Mouse (Mus musculus): ENCODE results near the gene Npas2. TPM values are rescaled to one million over a fixed set of nuclear protein-coding genes. Genes with fewer than 3 reads are reported as not detected.

Npas2 gene
- total and polyA plus RNA-seq, 2 experiments from 2014 or later: 3.5 to 3.7 TPM

DNA sequence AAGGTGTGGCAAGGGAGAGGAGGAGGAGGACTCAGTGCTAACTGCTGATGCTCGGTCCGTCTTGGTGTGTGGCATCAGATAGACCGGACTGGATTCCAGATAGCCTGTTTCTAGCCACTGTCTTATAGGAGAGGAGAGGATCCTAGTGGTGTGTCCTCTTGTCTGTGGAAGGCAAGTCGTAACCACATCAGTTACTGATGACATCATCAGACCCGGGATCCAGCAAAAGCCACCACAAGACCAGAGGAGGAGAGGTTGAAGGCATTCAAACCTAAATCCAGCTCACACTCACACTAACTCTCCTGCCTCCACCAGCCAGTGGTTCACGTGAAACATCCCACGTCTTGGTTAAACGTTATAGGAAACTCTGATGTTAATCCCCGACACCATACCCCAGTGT is 62.5 kb downstream of the Npas2 start:
- H3K9ac ChIP-seq (replicated peaks; ENCODE audit: low read depth, low read length): no peak overlapping the region
- ATAC-seq (ENCODE audit: insufficient read depth, low read depth) (no peak), DNase-seq (ENCODE audit: low spot score) (no peak)
- 87% methylated on average over 9 of the region's 9 CpGs for WGBS
- no peaks in the 10 kb centered on the region for H3K27me3 ChIP-seq (ENCODE audit: control insufficient read depth, insufficient read depth, low read length)
- no peaks in the 10 kb centered on the region for H3K36me3 ChIP-seq (replicated peaks; ENCODE audit: control insufficient read depth, insufficient read depth, low read length)
- no peak overlapping the region for H3K4me3 ChIP-seq (ENCODE audit: low read depth, low read length)
- H3K27ac ChIP-seq (ENCODE audit: low read depth): no peak overlapping the region
- H3K4me1 ChIP-seq (ENCODE audit: control insufficient read depth, insufficient read depth): no peaks in the 10 kb centered on the region
- no peak for TF ChIP-seq CTCF (IDR thresholded peaks at IDR 0.05; ENCODE audit: low read depth)
- TF ChIP-seq EP300 (IDR thresholded peaks at IDR 0.05; ENCODE audit: low read depth): no peak
- no peak overlapping the region for H3K4me2 ChIP-seq (ENCODE audit: low read depth, low read length)
- 0 out of 2 replicates have a peak, but pooled peaks cover 7% of the 10 kb centered on the region for H3K9me3 ChIP-seq (replicated peaks; ENCODE audit: control insufficient read depth, low read length)

DNA sequence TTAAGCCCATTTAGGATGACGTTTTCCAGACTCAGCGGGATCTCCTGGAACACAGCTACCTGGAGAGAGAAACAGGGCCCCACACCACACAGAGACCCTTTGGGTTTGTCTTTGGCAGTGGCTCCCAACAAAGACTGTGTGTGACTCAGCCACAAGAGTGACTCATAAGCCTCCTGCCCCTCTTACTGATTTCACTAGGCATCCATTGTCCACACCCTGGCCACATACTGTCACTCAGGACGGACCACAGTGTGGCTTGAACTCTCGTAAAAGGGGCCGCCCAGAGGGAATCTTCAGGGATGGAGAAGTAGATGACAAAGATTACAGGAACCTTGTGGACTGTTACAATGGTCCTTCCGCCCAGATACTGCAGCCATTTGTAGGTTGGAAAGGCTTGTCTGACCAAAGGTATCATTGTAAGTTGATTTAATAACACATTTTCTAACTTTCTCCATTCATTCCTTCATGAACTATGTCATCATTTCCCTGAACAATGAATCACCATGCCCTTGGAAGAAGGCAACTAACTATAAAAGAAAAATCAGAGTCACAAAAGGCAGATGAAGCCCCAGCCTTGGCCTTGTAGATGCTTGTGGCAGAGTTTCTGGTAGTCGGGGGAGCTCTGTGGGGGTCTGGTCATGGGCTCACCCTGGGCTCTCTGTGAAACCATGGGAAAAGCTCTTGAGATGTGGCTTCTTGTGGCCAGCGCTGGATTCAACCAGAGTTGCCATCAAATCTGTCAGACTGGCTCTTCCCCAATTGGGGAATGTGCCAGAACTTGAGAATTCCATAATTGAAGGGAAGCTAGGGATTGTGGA is 63.2 kb downstream of the Npas2 start:
- Histone ChIP-seq H3K4me1 (ENCODE audit: control insufficient read depth, insufficient read depth) (no peaks in the 10 kb centered on the region), H3K9me3 (replicated peaks; ENCODE audit: control insufficient read depth, low read length) (0 out of 2 replicates have a peak, but pooled peaks cover 7% of the 10 kb centered on the region), H3K27me3 (ENCODE audit: control insufficient read depth, insufficient read depth, low read length) (no peaks in the 10 kb centered on the region), H3K4me3 (ENCODE audit: low read depth, low read length) (no peak overlapping the region), H3K27ac (ENCODE audit: low read depth) (no peak overlapping the region), H3K4me2 (ENCODE audit: low read depth, low read length) (no peak overlapping the region), H3K9ac (replicated peaks; ENCODE audit: low read depth, low read length) (no peak overlapping the region), H3K36me3 (replicated peaks; ENCODE audit: control insufficient read depth, insufficient read depth, low read length) (no peaks in the 10 kb centered on the region)
- TF ChIP-seq CTCF (IDR thresholded peaks at IDR 0.05; ENCODE audit: low read depth): no peak
- TF ChIP-seq EP300 (IDR thresholded peaks at IDR 0.05; ENCODE audit: low read depth): no peak
- ATAC-seq (ENCODE audit: insufficient read depth, low read depth) (no peak), DNase-seq (ENCODE audit: low spot score) (no peak)
- WGBS: 77% methylated on average over 8 of the region's 8 CpGs

DNA sequence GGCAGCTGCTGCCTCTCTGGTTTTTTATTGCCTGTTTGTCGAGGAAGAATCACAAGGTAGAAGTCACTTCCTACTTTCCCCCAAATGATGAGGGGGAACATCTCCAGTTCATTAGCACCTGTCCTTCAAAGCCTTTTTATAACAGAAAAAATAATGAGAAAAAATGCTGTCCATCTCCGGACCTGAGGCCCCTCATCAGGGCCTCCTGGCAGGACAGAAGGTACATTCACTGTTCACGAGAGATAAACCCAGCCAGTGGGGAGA is 63.7 kb downstream of the Npas2 start:
- H3K4me3 ChIP-seq (ENCODE audit: low read depth, low read length): no peak overlapping the region
- DNase-seq (ENCODE audit: low spot score): no peak

DNA sequence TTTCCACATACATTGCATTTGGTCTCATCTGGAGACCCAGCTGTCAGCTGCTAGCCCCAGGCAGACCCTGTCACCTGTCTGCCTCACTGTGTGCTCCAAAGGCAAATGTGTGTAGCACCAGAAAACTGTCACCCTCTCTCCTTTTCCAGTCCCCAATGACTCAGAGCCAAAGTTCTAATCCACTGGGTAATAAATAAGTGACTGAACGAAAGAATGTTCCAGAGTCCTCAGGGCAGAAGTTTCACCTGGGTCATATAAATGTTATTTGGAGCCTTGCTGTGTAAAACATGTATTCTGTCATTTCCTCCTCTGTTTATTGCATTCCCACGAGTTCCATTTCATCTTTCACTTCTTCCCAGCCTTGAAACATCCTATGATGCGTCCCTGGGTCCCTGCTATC is 66.1 kb downstream of the Npas2 start:
- Histone ChIP-seq H3K9ac (replicated peaks; ENCODE audit: low read depth, low read length) (no peak overlapping the region), H3K9me3 (replicated peaks; ENCODE audit: control insufficient read depth, low read length) (0 out of 2 replicates have a peak, but pooled peaks cover 7% of the 10 kb centered on the region), H3K4me3 (ENCODE audit: low read depth, low read length) (no peak overlapping the region), H3K27me3 (ENCODE audit: control insufficient read depth, insufficient read depth, low read length) (no peaks in the 10 kb centered on the region), H3K4me1 (ENCODE audit: control insufficient read depth, insufficient read depth) (no peaks in the 10 kb centered on the region), H3K36me3 (replicated peaks; ENCODE audit: control insufficient read depth, insufficient read depth, low read length) (no peaks in the 10 kb centered on the region), H3K27ac (ENCODE audit: low read depth) (no peak overlapping the region), H3K4me2 (ENCODE audit: low read depth, low read length) (no peak overlapping the region)
- DNase-seq (ENCODE audit: low spot score) (no peak), ATAC-seq (ENCODE audit: insufficient read depth, low read depth) (no peak)
- TF ChIP-seq EP300 (IDR thresholded peaks at IDR 0.05; ENCODE audit: low read depth) (no peak), CTCF (IDR thresholded peaks at IDR 0.05; ENCODE audit: low read depth) (no peak)
- 70% methylated on average over 3 of the region's 3 CpGs for WGBS

More for the DNA sequence above, 63.7 kb downstream of the Npas2 start:
- Histone ChIP-seq H3K9ac (replicated peaks; ENCODE audit: low read depth, low read length) (no peak overlapping the region), H3K27me3 (ENCODE audit: control insufficient read depth, insufficient read depth, low read length) (no peaks in the 10 kb centered on the region), H3K9me3 (replicated peaks; ENCODE audit: control insufficient read depth, low read length) (0 out of 2 replicates have a peak, but pooled peaks cover 7% of the 10 kb centered on the region), H3K27ac (ENCODE audit: low read depth) (no peak overlapping the region), H3K4me2 (ENCODE audit: low read depth, low read length) (no peak overlapping the region), H3K4me1 (ENCODE audit: control insufficient read depth, insufficient read depth) (no peaks in the 10 kb centered on the region), H3K36me3 (replicated peaks; ENCODE audit: control insufficient read depth, insufficient read depth, low read length) (no peaks in the 10 kb centered on the region)
- WGBS: 68% methylated on average over 3 of the region's 3 CpGs
- no peak for TF ChIP-seq EP300 (IDR thresholded peaks at IDR 0.05; ENCODE audit: low read depth)
- no peak for TF ChIP-seq CTCF (IDR thresholded peaks at IDR 0.05; ENCODE audit: low read depth)
- no peak for ATAC-seq (ENCODE audit: insufficient read depth, low read depth)

DNA sequence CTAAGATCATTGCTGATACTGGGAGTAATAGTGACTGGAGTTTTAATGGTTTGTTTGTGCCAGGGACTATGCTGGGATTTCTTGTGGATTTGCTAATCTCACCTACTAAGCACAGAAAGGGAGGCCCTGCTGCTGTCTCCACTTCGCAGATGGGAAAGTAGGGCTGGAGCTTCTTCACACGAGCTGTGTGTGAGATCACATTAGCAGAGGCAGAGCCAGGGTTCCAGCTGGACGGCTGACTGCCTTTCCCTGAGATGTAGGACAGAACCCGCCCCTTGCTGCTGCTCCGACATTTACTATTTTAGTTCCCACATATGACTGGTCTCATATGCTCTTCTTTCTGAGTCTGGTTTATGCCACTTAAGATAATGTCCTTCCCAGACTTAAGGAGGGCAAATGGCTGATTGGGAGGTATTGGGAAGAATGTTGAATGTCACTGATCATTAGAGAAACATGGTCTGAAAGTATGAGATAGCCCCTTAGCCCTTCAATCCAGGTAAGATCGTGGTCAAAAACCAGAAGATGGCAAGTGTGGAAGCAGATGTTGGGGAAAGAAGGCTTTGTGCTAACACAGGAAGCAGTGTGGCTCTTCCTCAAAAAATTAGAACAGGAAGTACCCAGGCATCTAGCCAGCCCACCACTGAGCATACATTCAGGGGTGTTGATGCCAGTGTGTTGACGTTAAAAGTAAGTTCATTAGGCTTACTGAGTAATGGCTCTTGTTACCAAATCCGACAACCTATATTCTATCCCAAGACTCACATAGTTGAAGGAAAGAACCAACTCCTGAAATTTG is 66.8 kb downstream of the Npas2 start:
- H3K4me3 ChIP-seq (ENCODE audit: low read depth, low read length): no peak overlapping the region
- H3K4me2 ChIP-seq (ENCODE audit: low read depth, low read length): no peak overlapping the region
- no peaks in the 10 kb centered on the region for H3K36me3 ChIP-seq (replicated peaks; ENCODE audit: control insufficient read depth, insufficient read depth, low read length)
- no peak overlapping the region for H3K9ac ChIP-seq (replicated peaks; ENCODE audit: low read depth, low read length)
- no peaks in the 10 kb centered on the region for H3K27me3 ChIP-seq (ENCODE audit: control insufficient read depth, insufficient read depth, low read length)
- 68% methylated on average over 8 of the region's 8 CpGs for WGBS
- DNase-seq (ENCODE audit: low spot score): no peak
- H3K27ac ChIP-seq (ENCODE audit: low read depth): no peak overlapping the region
- no peaks in the 10 kb centered on the region for H3K4me1 ChIP-seq (ENCODE audit: control insufficient read depth, insufficient read depth)
- H3K9me3 ChIP-seq (replicated peaks; ENCODE audit: control insufficient read depth, low read length): 0 out of 2 replicates have a peak, but pooled peaks cover 7% of the 10 kb centered on the region
- no peak for ATAC-seq (ENCODE audit: insufficient read depth, low read depth)
- no peak for TF ChIP-seq EP300 (IDR thresholded peaks at IDR 0.05; ENCODE audit: low read depth)
- TF ChIP-seq CTCF (IDR thresholded peaks at IDR 0.05; ENCODE audit: low read depth): no peak

All from heart, postnatal 0 days (tissue).